Mouse (Mus musculus) neural tube, embryonic 14.5 days (tissue): ENCODE measurements at regions not wholly inside any gene's neighbourhood (a gene's known extent, or its start where the extent isn't known, plus 50 kb on each side); places are given as distances from the start of the nearest gene placed in this dataset.

Experiments
- ATAC-seq: fragments of 200-750 bp; cut with Nextera tagmentation; 2 replicates; pipeline ENCODE4 v1.8.0; 2017; ENCODE audit warnings: low read depth, mild to moderate bottlenecking, moderate TSS enrichment, moderate library complexity
- H3K27ac ChIP-seq: fragments of 300-500 bp; sonication (generic); 2 replicates; pipeline ENCODE4 v1.5.1; 2014; ENCODE audit warnings: low read depth, mild to moderate bottlenecking, control low read depth, low read length, moderate library complexity, mixed read lengths
- H3K27me3 ChIP-seq: fragments of 300-500 bp; sonication (generic); 2 replicates; pipeline ENCODE4 v1.6.1; 2014; ENCODE audit warnings: low read length; ENCODE audit not compliant: control insufficient read depth, insufficient read depth
- H3K36me3 ChIP-seq: fragments of 300-500 bp; sonication (generic); 2 replicates; pipeline ENCODE4 v1.6.1; 2014; ENCODE audit warnings: low read length, mixed read lengths; ENCODE audit not compliant: control insufficient read depth, insufficient read depth
- H3K4me1 ChIP-seq: fragments of 300-500 bp; sonication (generic); 2 replicates; pipeline ENCODE4 v1.6.1; 2014; ENCODE audit warnings: low read length; ENCODE audit not compliant: control insufficient read depth, insufficient read depth
- H3K4me2 ChIP-seq: fragments of 300-500 bp; sonication (generic); 2 replicates; pipeline ENCODE4 v1.6.1; 2014; ENCODE audit warnings: mild to moderate bottlenecking, low read depth, low read length, control low read depth
- H3K4me3 ChIP-seq: fragments of 300-500 bp; sonication (generic); 2 replicates; pipeline ENCODE4 v1.5.1; 2014; ENCODE audit warnings: low read depth, low read length, control low read depth, mixed read lengths
- H3K9ac ChIP-seq: fragments of 300-500 bp; sonication (generic); replicated peaks from 2 replicates; pipeline ENCODE4 v1.6.1; 2014; ENCODE audit warnings: low read depth, mild to moderate bottlenecking, control low read depth, low read length, mixed read lengths
- H3K9me3 ChIP-seq: fragments of 300-500 bp; sonication (generic); 2 replicates; pipeline ENCODE4 v1.6.1; 2016; ENCODE audit warnings: low read length; ENCODE audit not compliant: control insufficient read depth
- WGBS: fragments of 180-500 bp; shearing (Covaris S2); extraction: QIAGEN DNeasy Blood & Tissue Kit; methylation state at CpG from one replicate; pipeline ENCODE4 v1.1.7; 2014; 5-methylcytosine and 5-hydroxymethylcytosine counted together

DNA sequence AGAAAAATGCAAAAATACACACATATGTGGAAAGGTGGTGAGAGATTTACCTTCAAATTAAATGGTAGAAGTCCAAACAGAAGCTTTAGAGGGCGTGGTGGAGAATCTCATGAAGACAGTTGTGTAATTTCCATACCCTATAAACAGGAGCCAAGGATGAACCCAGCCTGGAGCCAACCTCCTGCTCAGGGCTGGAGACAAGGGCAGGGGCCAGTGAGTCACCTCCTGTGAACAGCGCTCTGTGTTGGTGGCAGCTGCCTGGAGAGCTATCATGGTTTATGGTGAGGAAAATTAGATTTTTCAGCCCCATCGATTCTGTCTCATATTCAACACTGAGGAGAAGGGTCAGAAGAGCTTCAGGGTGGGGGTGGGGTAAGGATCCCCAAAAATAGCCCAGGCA is 261.1 kb downstream of the Agtpbp1 start:
- H3K36me3 ChIP-seq = no peaks in the 10 kb centered on the region
- no peak overlapping the region for H3K4me2 ChIP-seq
- no peak overlapping the region for H3K4me3 ChIP-seq
- WGBS = 31% methylated on average over 3 of the region's 3 CpGs
- no peak overlapping the region for H3K27ac ChIP-seq
- no peaks in the 10 kb centered on the region for H3K4me1 ChIP-seq
- no peak overlapping the region for H3K9ac ChIP-seq
- no peaks in the 10 kb centered on the region for H3K9me3 ChIP-seq
- no peak for ATAC-seq
- no peaks in the 10 kb centered on the region for H3K27me3 ChIP-seq

DNA sequence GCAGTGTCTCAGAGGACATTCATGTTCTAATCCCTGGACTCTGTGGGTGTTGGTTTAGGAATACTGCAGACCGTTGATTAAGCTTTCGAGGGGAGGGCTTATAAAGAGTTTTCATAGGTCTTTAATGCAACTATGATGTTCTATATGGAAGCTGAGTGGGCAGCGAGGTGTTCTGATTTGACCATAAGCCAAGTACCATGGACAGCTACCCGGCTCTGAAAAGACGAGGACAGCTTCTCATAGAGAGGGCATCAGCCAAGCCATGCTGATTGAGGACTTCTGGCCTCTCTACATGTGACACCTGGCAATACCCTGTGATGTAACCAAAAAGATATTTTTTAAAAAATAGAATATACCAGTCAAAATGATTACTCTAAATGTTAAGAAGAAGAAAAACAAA is 261.6 kb downstream of the Agtpbp1 start:
- H3K27me3 ChIP-seq = no peaks in the 10 kb centered on the region
- no peaks in the 10 kb centered on the region for H3K9me3 ChIP-seq
- 51% methylated on average over 5 of the region's 5 CpGs for WGBS
- H3K9ac ChIP-seq = no peak overlapping the region
- no peak for ATAC-seq
- H3K4me2 ChIP-seq = no peak overlapping the region
- H3K4me1 ChIP-seq = no peaks in the 10 kb centered on the region
- H3K4me3 ChIP-seq = no peak overlapping the region
- H3K27ac ChIP-seq = no peak overlapping the region
- H3K36me3 ChIP-seq = no peaks in the 10 kb centered on the region

DNA sequence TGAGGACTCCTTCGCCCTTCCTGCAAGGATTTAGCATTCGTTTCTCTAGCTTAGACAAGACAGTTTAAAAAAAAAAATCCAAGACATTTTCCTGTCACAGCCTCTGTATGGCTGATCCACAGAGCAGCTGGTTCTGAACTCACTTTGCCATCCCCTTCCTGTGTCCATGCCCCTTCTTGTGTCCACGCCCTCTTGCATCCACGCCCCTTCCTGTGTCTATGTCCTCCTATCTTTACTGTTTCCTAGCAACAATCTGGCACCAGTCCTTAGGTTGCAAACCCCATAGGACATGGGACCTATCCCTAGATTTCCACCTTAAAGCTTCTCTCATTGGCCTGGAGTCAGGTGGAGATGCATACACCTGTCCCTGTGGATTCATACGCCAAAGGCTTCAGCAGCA is 264.8 kb downstream of the Agtpbp1 start:
- H3K9me3 ChIP-seq = no peaks in the 10 kb centered on the region
- no peaks in the 10 kb centered on the region for H3K36me3 ChIP-seq
- H3K4me2 ChIP-seq = no peak overlapping the region
- no peak overlapping the region for H3K9ac ChIP-seq
- no peak overlapping the region for H3K27ac ChIP-seq
- H3K4me1 ChIP-seq = no peaks in the 10 kb centered on the region
- ATAC-seq = no peak
- no peaks in the 10 kb centered on the region for H3K27me3 ChIP-seq
- no peak overlapping the region for H3K4me3 ChIP-seq
- 93% methylated on average over 5 of the region's 5 CpGs for WGBS

- no peaks in the 10 kb centered on the region for H3K36me3 ChIP-seq
- no peak for ATAC-seq
- no peak overlapping the region for H3K9ac ChIP-seq
- no peak overlapping the region for H3K27ac ChIP-seq
- 64% methylated on average over 16 of the region's 16 CpGs for WGBS
- H3K9me3 ChIP-seq = no peaks in the 10 kb centered on the region
- no peak overlapping the region for H3K4me3 ChIP-seq
- no peaks in the 10 kb centered on the region for H3K4me1 ChIP-seq
- no peak overlapping the region for H3K4me2 ChIP-seq
- no peaks in the 10 kb centered on the region for H3K27me3 ChIP-seq
Measured at GRCm38 (mm10) chr13:59317458-59318005, 267.5 kb downstream of the Agtpbp1 start.

- Histone ChIP-seq H3K27ac (no peak overlapping the region), H3K9ac (no peak overlapping the region), H3K4me1 (no peaks in the 10 kb centered on the region), H3K9me3 (no peaks in the 10 kb centered on the region), H3K27me3 (no peaks in the 10 kb centered on the region), H3K4me3 (no peak overlapping the region), H3K4me2 (no peak overlapping the region), H3K36me3 (no peaks in the 10 kb centered on the region)
- 58% methylated on average over 3 of the region's 3 CpGs for WGBS
- ATAC-seq = no peak
Measured at GRCm38 (mm10) chr13:59315811-59316210, 269.2 kb downstream of the Agtpbp1 start.

- Histone ChIP-seq H3K4me2 (no peak overlapping the region), H3K27ac (no peak overlapping the region), H3K36me3 (no peaks in the 10 kb centered on the region), H3K4me1 (no peaks in the 10 kb centered on the region), H3K9me3 (no peaks in the 10 kb centered on the region), H3K27me3 (no peaks in the 10 kb centered on the region), H3K9ac (no peak overlapping the region), H3K4me3 (no peak overlapping the region)
- no peak for ATAC-seq
- WGBS = 69% methylated on average over 1 of the region's 1 CpGs
Measured at GRCm38 (mm10) chr13:59314419-59314818, 270.6 kb downstream of the Agtpbp1 start.

DNA sequence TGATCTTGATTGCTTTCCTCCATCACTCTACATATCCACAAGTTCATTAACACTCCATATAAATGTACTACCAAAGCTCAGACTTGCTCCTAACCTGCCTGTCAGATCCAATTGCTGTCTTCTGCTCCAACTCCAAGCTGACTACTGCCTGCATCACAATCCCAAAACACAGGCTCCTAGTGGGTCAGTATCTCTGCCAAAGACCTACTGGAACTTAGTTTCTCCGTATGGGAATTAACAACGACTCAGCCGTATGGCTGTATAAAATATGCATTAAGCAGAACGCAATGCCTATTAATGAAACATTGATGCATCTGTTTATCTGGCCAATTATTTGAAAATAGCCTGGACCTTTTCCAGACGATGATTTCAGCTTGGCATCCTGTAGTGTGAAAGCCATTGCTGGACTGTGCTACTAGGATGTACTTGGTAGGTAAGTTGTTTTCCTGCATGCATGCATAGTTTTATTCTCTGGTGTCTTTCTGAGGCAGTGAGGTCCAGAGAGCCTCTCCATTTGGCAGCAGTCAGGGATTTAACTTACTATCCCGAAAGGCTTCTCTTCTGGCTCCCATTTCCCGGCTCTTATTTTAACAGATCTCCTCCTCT is 271.2 kb downstream of the Agtpbp1 start:
- no peak for ATAC-seq

DNA sequence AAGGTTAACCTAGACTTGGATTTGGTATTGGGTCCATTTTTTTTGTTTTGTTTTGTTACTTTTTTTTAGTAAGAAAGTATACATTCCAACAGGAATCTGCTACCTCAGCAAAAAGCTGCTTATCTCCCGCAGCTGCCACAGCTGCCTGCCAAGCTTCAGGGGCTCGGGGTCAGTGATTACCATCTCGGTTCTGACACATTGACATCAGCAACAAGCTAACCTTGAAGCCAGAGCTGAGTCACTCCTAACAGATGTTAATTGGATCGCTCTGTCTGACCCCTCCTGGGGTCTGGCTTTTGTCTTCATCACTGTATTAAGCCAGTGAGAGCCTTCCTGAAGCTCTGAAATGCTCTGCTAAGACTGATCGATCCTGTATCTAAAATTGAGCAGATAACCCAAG is 292.1 kb downstream of the Agtpbp1 start:
- 27% methylated on average over 5 of the region's 5 CpGs for WGBS
- Histone ChIP-seq H3K4me2 (no peak overlapping the region), H3K27ac (no peak overlapping the region)

More for the DNA sequence above, 271.2 kb downstream of the Agtpbp1 start:
- WGBS = 73% methylated on average over 7 of the region's 7 CpGs
- Histone ChIP-seq H3K4me1 (no peaks in the 10 kb centered on the region), H3K4me2 (no peak overlapping the region), H3K9me3 (no peaks in the 10 kb centered on the region), H3K9ac (no peak overlapping the region), H3K36me3 (no peaks in the 10 kb centered on the region), H3K27me3 (no peaks in the 10 kb centered on the region), H3K27ac (no peak overlapping the region), H3K4me3 (no peak overlapping the region)

GRCm38 (mm10) chr13:59289127-59289526 is 295.9 kb downstream of the Agtpbp1 start:
- Histone ChIP-seq H3K4me1 (0 out of 2 replicates have a peak, but pooled peaks cover 6% of the 10 kb centered on the region), H3K27ac (no peak overlapping the region), H3K4me3 (no peak overlapping the region), H3K36me3 (no peaks in the 10 kb centered on the region), H3K9me3 (no peaks in the 10 kb centered on the region), H3K9ac (no peak overlapping the region), H3K4me2 (no peak overlapping the region), H3K27me3 (no peaks in the 10 kb centered on the region)
- 0 out of 2 replicates have a peak, but pooled peaks have one; percentile 54 for ATAC-seq
- WGBS = 57% methylated on average over 11 of the region's 11 CpGs

More for the DNA sequence above, 292.1 kb downstream of the Agtpbp1 start:
- H3K4me1 ChIP-seq = 0 out of 2 replicates have a peak, but pooled peaks cover 3% of the 10 kb centered on the region
- no peaks in the 10 kb centered on the region for H3K27me3 ChIP-seq
- no peak overlapping the region for H3K4me3 ChIP-seq
- no peak overlapping the region for H3K9ac ChIP-seq
- H3K9me3 ChIP-seq = no peaks in the 10 kb centered on the region
- no peak for ATAC-seq
- no peaks in the 10 kb centered on the region for H3K36me3 ChIP-seq
